Mouse (Mus musculus): ENCODE data around the gene Abcc3. TPM values are rescaled to one million over a fixed set of nuclear protein-coding genes. Genes with fewer than 3 reads are reported as not detected.

Abcc3 gene
- polyA plus RNA-seq, 1 experiment from 2014 or later: 0.49 TPM

GRCm38 (mm10) chr11:94345926-94346325 lies 46.9 kb downstream of the Abcc3 start:
- H3K4me3 ChIP-seq (replicated peaks): no peak overlapping the region
- peaks cover 39% of the 10 kb centered on the region for H3K4me1 ChIP-seq
- no peak overlapping the region for H3K9ac ChIP-seq
- 87% methylated on average over 10 of the region's 10 CpGs for WGBS
- no peaks in the 10 kb centered on the region for H3K36me3 ChIP-seq (replicated peaks)
- ATAC-seq (ENCODE audit: low FRiP score): no peak
- no peak overlapping the region for H3K27ac ChIP-seq
- H3K9me3 ChIP-seq: no peaks in the 10 kb centered on the region
- H3K4me2 ChIP-seq: no peak overlapping the region
- no peaks in the 10 kb centered on the region for H3K27me3 ChIP-seq

- no peak overlapping the region for H3K4me3 ChIP-seq (replicated peaks)
- peak overlapping the region; percentile 74 for H3K27ac ChIP-seq
- no peak overlapping the region for H3K4me2 ChIP-seq
- 74% methylated on average over 1 of the region's 1 CpGs for WGBS
- 0 out of 2 replicates have a peak overlapping the region, but pooled peaks have one; percentile 7 for H3K9ac ChIP-seq
- peaks cover 49% of the 10 kb centered on the region for H3K4me1 ChIP-seq
- H3K27me3 ChIP-seq: no peaks in the 10 kb centered on the region
- H3K36me3 ChIP-seq (replicated peaks): peaks cover 5% of the 10 kb centered on the region
- ATAC-seq (ENCODE audit: low FRiP score): no peak
- H3K9me3 ChIP-seq: no peaks in the 10 kb centered on the region
Observed at GRCm38 (mm10) chr11:94344470-94344869, 48.3 kb downstream of the Abcc3 start.

GRCm38 (mm10) chr11:94343955-94344358 lies 48.8 kb downstream of the Abcc3 start:
- 0 out of 2 replicates have a peak overlapping the region, but pooled peaks have one; percentile 7 for H3K9ac ChIP-seq
- no peaks in the 10 kb centered on the region for H3K27me3 ChIP-seq
- peak overlapping the region; percentile 74 for H3K27ac ChIP-seq
- 12% methylated on average over 5 of the region's 5 CpGs for WGBS
- H3K9me3 ChIP-seq: no peaks in the 10 kb centered on the region
- no peak overlapping the region for H3K4me3 ChIP-seq (replicated peaks)
- H3K4me1 ChIP-seq: peaks cover 49% of the 10 kb centered on the region
- peaks cover 10% of the 10 kb centered on the region for H3K36me3 ChIP-seq (replicated peaks)
- 0 out of 2 replicates have a peak, but pooled peaks have one; percentile 39 for ATAC-seq (ENCODE audit: low FRiP score)
- no peak overlapping the region for H3K4me2 ChIP-seq

- ATAC-seq (ENCODE audit: low FRiP score): no peak
- H3K9ac ChIP-seq: no peak overlapping the region
- H3K27me3 ChIP-seq: no peaks in the 10 kb centered on the region
- no peak overlapping the region for H3K4me3 ChIP-seq (replicated peaks)
- peaks cover 49% of the 10 kb centered on the region for H3K4me1 ChIP-seq
- H3K27ac ChIP-seq: peak overlapping the region; percentile 36
- no peak overlapping the region for H3K4me2 ChIP-seq
- WGBS: 34% methylated on average over 13 of the region's 13 CpGs
- H3K9me3 ChIP-seq: no peaks in the 10 kb centered on the region
- peaks cover 21% of the 10 kb centered on the region for H3K36me3 ChIP-seq (replicated peaks)
Observed at GRCm38 (mm10) chr11:94342114-94342905, 50.5 kb downstream of the Abcc3 start.

- peaks cover 26% of the 10 kb centered on the region for H3K36me3 ChIP-seq (replicated peaks)
- 68% methylated on average over 10 of the region's 10 CpGs for WGBS
- H3K27me3 ChIP-seq: no peaks in the 10 kb centered on the region
- H3K4me2 ChIP-seq: no peak overlapping the region
- no peak for ATAC-seq (ENCODE audit: low FRiP score)
- peaks cover 49% of the 10 kb centered on the region for H3K4me1 ChIP-seq
- H3K27ac ChIP-seq: peak overlapping the region; percentile 27; the same call in 1 of the 2 replicates
- H3K4me3 ChIP-seq (replicated peaks): no peak overlapping the region
- H3K9ac ChIP-seq: no peak overlapping the region
- H3K9me3 ChIP-seq: no peaks in the 10 kb centered on the region
Observed at GRCm38 (mm10) chr11:94340948-94341933, 51.6 kb downstream of the Abcc3 start.

- Histone ChIP-seq H3K4me3 (replicated peaks) (no peak overlapping the region), H3K4me2 (no peak overlapping the region), H3K27me3 (no peaks in the 10 kb centered on the region), H3K9ac (no peak overlapping the region), H3K27ac (no peak overlapping the region; the same call in 1 of the 2 replicates), H3K9me3 (no peaks in the 10 kb centered on the region), H3K36me3 (replicated peaks) (peaks cover 33% of the 10 kb centered on the region), H3K4me1 (peaks cover 49% of the 10 kb centered on the region)
- WGBS: 55% methylated on average over 18 of the region's 18 CpGs
- ATAC-seq (ENCODE audit: low FRiP score): peak; percentile 87
Observed at GRCm38 (mm10) chr11:94339732-94340585, 52.8 kb downstream of the Abcc3 start.

- no peaks in the 10 kb centered on the region for H3K9me3 ChIP-seq
- H3K4me3 ChIP-seq (replicated peaks): no peak overlapping the region
- H3K36me3 ChIP-seq (replicated peaks): peaks cover 41% of the 10 kb centered on the region
- no peak overlapping the region for H3K9ac ChIP-seq
- H3K27me3 ChIP-seq: no peaks in the 10 kb centered on the region
- peaks cover 34% of the 10 kb centered on the region for H3K4me1 ChIP-seq
- H3K4me2 ChIP-seq: no peak overlapping the region
- ATAC-seq (ENCODE audit: low FRiP score): no peak
- H3K27ac ChIP-seq: no peak overlapping the region
- WGBS: 90% methylated on average over 2 of the region's 2 CpGs
Observed at GRCm38 (mm10) chr11:94338347-94338746, 54.5 kb downstream of the Abcc3 start.

GRCm38 (mm10) chr11:94336551-94336950 lies 56.2 kb downstream of the Abcc3 start:
- no peaks in the 10 kb centered on the region for H3K27me3 ChIP-seq
- peaks cover 41% of the 10 kb centered on the region for H3K36me3 ChIP-seq (replicated peaks)
- no peaks in the 10 kb centered on the region for H3K9me3 ChIP-seq
- H3K9ac ChIP-seq: no peak overlapping the region
- H3K4me3 ChIP-seq (replicated peaks): no peak overlapping the region
- H3K4me1 ChIP-seq: peaks cover 16% of the 10 kb centered on the region
- no peak overlapping the region for H3K27ac ChIP-seq
- H3K4me2 ChIP-seq: no peak overlapping the region
- ATAC-seq (ENCODE audit: low FRiP score): no peak

- ATAC-seq (ENCODE audit: low FRiP score): no peak
- 96% methylated on average over 8 of the region's 8 CpGs for WGBS
- H3K27ac ChIP-seq: 0 out of 2 replicates have a peak overlapping the region, but pooled peaks have one; percentile 53
Observed at GRCm38 (mm10) chr11:94334386-94334968, 58.3 kb downstream of the Abcc3 start.

GRCm38 (mm10) chr11:94332726-94333125 lies 60.1 kb downstream of the Abcc3 start:
- H3K9me3 ChIP-seq: no peaks in the 10 kb centered on the region
- 93% methylated on average over 6 of the region's 6 CpGs for WGBS
- H3K27ac ChIP-seq: no peak overlapping the region
- H3K36me3 ChIP-seq (replicated peaks): peaks cover 19% of the 10 kb centered on the region
- no peak overlapping the region for H3K4me3 ChIP-seq (replicated peaks)
- no peak overlapping the region for H3K9ac ChIP-seq
- no peak for ATAC-seq (ENCODE audit: low FRiP score)
- peaks cover 29% of the 10 kb centered on the region for H3K4me1 ChIP-seq
- H3K4me2 ChIP-seq: no peak overlapping the region
- H3K27me3 ChIP-seq: no peaks in the 10 kb centered on the region

More at GRCm38 (mm10) chr11:94334386-94334968, 58.3 kb downstream of the Abcc3 start:
- Histone ChIP-seq H3K4me2 (no peak overlapping the region), H3K4me3 (replicated peaks) (no peak overlapping the region), H3K9ac (no peak overlapping the region), H3K4me1 (peaks cover 19% of the 10 kb centered on the region), H3K36me3 (replicated peaks) (peaks cover 36% of the 10 kb centered on the region), H3K9me3 (no peaks in the 10 kb centered on the region), H3K27me3 (no peaks in the 10 kb centered on the region)

- Histone ChIP-seq H3K4me3 (replicated peaks) (no peak overlapping the region), H3K27ac (no peak overlapping the region), H3K4me1 (peaks cover 40% of the 10 kb centered on the region), H3K36me3 (replicated peaks) (peaks cover 9% of the 10 kb centered on the region), H3K9ac (no peak overlapping the region), H3K27me3 (no peaks in the 10 kb centered on the region), H3K9me3 (no peaks in the 10 kb centered on the region), H3K4me2 (0 out of 2 replicates have a peak overlapping the region, but pooled peaks have one; percentile 4)
- no peak for ATAC-seq (ENCODE audit: low FRiP score)
- 88% methylated on average over 3 of the region's 3 CpGs for WGBS
Observed at GRCm38 (mm10) chr11:94330211-94330610, 62.6 kb downstream of the Abcc3 start.
